Mouse (Mus musculus) urinary bladder, postnatal 0 days (tissue): ENCODE measurements around the gene Prl2c2. TPM values are rescaled to one million over a fixed set of nuclear protein-coding genes. Genes with fewer than 3 reads are reported as not detected.

Experiments
- polyA plus RNA-seq: library from polyadenylated mRNA; unstranded; fragments of >200 nt; fragmentation: Nextera tagmentation; extraction: Ambion mirVana; gene quantifications from 2 replicates; pipeline ENCODE4 v1.2.1, GENCODE M21; 2015

Gene Prl2c2
- polyA plus RNA-seq: 0.26 TPM in 1 of 2 replicates, not detected in the other

GRCm38 (mm10) chr13:13005283-13005682 is at the start of gene Prl2c2:
Prl2c2 (minus strand) TSS chr13:13005383.

Other genes starting within 250 kb of the Prl2c2 start
- not detected in 2 replicates for gene Prl2c3, start 205.3 kb downstream of the Prl2c2 start, polyA plus RNA-seq
- gene Prl2c5, start 177.3 kb upstream of the Prl2c2 start, polyA plus RNA-seq: not detected in 2 replicates